Mouse (Mus musculus) MEL (cell line): ENCODE measurements around the gene Ehd3.

Experiments
- CTCF ChIP-seq, 3 experiments: IDR thresholded peaks in 2 of 3; conservative IDR thresholded peaks in 1 of 3; 2 replicates each; pipeline ENCODE4 v1.5.1; 2011 to 2012; ENCODE audit warnings: low read length in 3 of 3, low read depth in 2 of 3, mild to moderate bottlenecking in 2 of 3, improper control_type of control experiment in 1 of 3, inconsistent platforms in 1 of 3, mixed read lengths in 1 of 3, moderate library complexity in 1 of 3; ENCODE audit not compliant: control insufficient read depth in 1 of 3, insufficient read depth in 1 of 3, poor library complexity in 1 of 3, severe bottlenecking in 1 of 3
- MAFK ChIP-seq: IDR thresholded peaks from 2 replicates; pipeline ENCODE4 v1.6.1; 2011; ENCODE audit warnings: low read depth, mild to moderate bottlenecking, low read length, improper control_type of control experiment, borderline replicate concordance
- MAX ChIP-seq: IDR thresholded peaks from 2 replicates; pipeline ENCODE4 v1.6.1; 2011; ENCODE audit warnings: low read length, improper control_type of control experiment
- NELFE ChIP-seq: IDR thresholded peaks from 2 replicates; pipeline ENCODE4 v1.6.1; 2011; ENCODE audit warnings: low read depth, low read length, improper control_type of control experiment
- POLR2A ChIP-seq, 2 experiments: IDR thresholded peaks; 2 replicates each; pipeline ENCODE4 v1.6.1; 2011 to 2012; ENCODE audit warnings: low read length in 2 of 2, mild to moderate bottlenecking in 2 of 2, control low read depth in 1 of 2, improper control_type of control experiment in 1 of 2, low read depth in 1 of 2, moderate library complexity in 1 of 2; ENCODE audit not compliant: control insufficient read depth in 1 of 2, insufficient read depth in 1 of 2, poor library complexity in 1 of 2
- ZKSCAN1 ChIP-seq: IDR thresholded peaks from 2 replicates; pipeline ENCODE4 v1.6.1; 2012; ENCODE audit warnings: low read depth, mild to moderate bottlenecking, inconsistent platforms, low read length, improper control_type of control experiment, moderate library complexity

GRCm38 (mm10) chr17:73807211-73807610 lies 3.3 kb downstream of the Ehd3 start:
- TF ChIP-seq CTCF (IDR thresholded peaks at IDR 0.05 in 2 of 3, conservative IDR thresholded peaks at IDR 0.05 in 1 of 3; ENCODE audit: control insufficient read depth in 1 of 3, insufficient read depth in 1 of 3, low read depth in 2 of 3, low read length in 3 of 3, poor library complexity in 1 of 3, severe bottlenecking in 1 of 3) (no peak), POLR2A (IDR thresholded peaks at IDR 0.05; ENCODE audit: control insufficient read depth in 1 of 2, insufficient read depth in 1 of 2, low read depth in 1 of 2, low read length in 2 of 2, poor library complexity in 1 of 2) (peak in 1 of 2 experiments; percentile 56; a peak in 2 of 4 replicates), ZKSCAN1 (no peak), MAX (no peak; the same call in none of the 2 replicates), MAFK (no peak), NELFE (no peak)
